8 mouse cellular contexts compared by ENCODE assay signal in the genomic region with DNA sequence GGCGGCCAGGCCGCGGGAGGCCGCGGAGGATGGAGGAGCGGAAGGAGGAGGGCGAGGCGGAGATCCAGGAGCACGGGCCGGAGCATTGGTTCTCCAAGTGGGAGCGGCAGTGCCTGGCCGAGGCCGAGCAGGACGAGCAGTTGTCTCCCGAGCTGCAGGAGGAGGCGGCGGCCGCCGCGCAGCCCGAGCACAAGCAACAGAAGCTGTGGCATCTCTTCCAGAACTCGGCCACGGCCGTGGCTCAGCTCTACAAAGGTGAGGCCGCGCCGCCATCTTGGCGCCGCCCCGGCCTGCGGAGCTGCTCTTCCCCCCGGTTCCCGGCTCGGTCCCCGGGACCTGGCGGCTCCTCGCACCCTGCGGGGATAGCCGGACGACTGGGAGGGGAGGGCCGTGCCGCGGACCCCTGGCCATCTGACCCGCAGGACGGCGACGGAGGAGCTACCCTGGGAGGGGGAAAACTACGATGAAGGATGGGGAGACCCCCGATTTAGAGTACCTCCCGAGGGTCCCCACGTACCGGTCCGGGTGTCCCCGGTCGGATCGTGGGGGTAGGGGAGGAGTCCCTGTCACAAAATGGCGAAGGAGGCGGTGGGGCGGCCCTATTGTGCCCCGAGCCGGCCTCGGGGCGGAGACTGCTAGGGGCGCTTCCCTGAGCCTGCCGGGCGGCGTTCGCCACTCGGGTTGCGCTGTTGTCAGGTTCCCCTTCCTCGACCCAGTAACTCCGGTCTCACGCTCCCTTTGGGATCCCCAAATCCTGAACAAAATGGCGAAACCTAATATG. TPM values are rescaled to one million over a fixed set of nuclear protein-coding genes. Genes with fewer than 3 reads are reported as not detected.
DNase-seq lines count a peak whose midpoint lies in the region; ATAC-seq and TF ChIP-seq lines count a peak whose summit lies in the region.

No protein-coding gene starts in this region.

- WGBS in hindbrain, embryonic 15.5 days = under 1% methylated on average over 62 of the region's 74 CpGs
- WGBS in macrophage (ENCODE audit: missing documents) = under 1% methylated on average over 71 of the region's 74 CpGs

- H3K4me2 ChIP-seq in hindbrain, embryonic 15.5 days = peak overlapping the region; percentile 90

- H3K27ac ChIP-seq in hindbrain, embryonic 15.5 days (replicated peaks) = peak overlapping the region; percentile 96
- H3K27ac ChIP-seq in left cerebral cortex, adult 2 months = peak overlapping the region; percentile 91
- H3K27ac ChIP-seq in macrophage = peak overlapping the region; percentile 66

- H3K9me3 ChIP-seq in hindbrain, embryonic 15.5 days = no peaks in the 10 kb centered on the region

- peaks cover 35% of the 10 kb centered on the region for H3K4me1 ChIP-seq in hindbrain, embryonic 15.5 days (replicated peaks)

- H3K79me2 ChIP-seq in macrophage (ENCODE audit: inconsistent target) = peaks cover 50% of the 10 kb centered on the region

- no peak for TF ChIP-seq CTCF in left cerebral cortex, adult 2 months (IDR thresholded peaks at IDR 0.05)

- ATAC-seq in hindbrain, embryonic 15.5 days (ENCODE audit: low FRiP score, low read depth) = peak; percentile 13; the same call in 1 of the 2 replicates

- peak overlapping the region; percentile 98 for H3K9ac ChIP-seq in hindbrain, embryonic 15.5 days

- peak overlapping the region; percentile 88 for H3K4me3 ChIP-seq in hindbrain, embryonic 15.5 days
- H3K4me3 ChIP-seq in left cerebral cortex, adult 2 months = peak overlapping the region; percentile 86
- peak overlapping the region; percentile 71 for H3K4me3 ChIP-seq in macrophage (ENCODE audit: inconsistent target)

- no peaks in the 10 kb centered on the region for H3K27me3 ChIP-seq in hindbrain, embryonic 15.5 days

- peaks cover 10% of the 10 kb centered on the region; the same call in 1 of the 2 replicates for H3K36me3 ChIP-seq in hindbrain, embryonic 15.5 days
- peaks cover 26% of the 10 kb centered on the region for H3K36me3 ChIP-seq in macrophage (ENCODE audit: inconsistent target)

- DNase-seq in R1 (ENCODE audit: low read depth, low spot score) = peak; percentile 75
- peak; percentile 53 to 59 for DNase-seq in cerebellum, postnatal 36 days
- peak; percentile 71 for DNase-seq in gastrocnemius, adult 18-20 months (ENCODE audit: low spot score)
- DNase-seq in left cerebral cortex, adult 2 months (ENCODE audit: extremely low spot score in 1 of 2, low spot score in 2 of 2) = peak; percentile 61 to 65
- DNase-seq in retina, postnatal 7 days (ENCODE audit: low read depth, low spot score) = peak; percentile 17
- peak; percentile 70 to 73 for DNase-seq in urinary bladder, adult 18-20 months (ENCODE audit: low spot score in 2 of 2)

- intact Hi-C loops in left cerebral cortex, adult 2 months (cut with DNase I) = loop anchor here (10.0 kb wide), 1 partner anchor 146 kb away; a partner anchor contains a TSS

RNA-seq across cellular contexts. Expression of a gene that starts 0.7 kb away (rescaled TPM):
- total RNA-seq in gastrocnemius, adult 18-20 months (2021) = 10 to 100 TPM; 78.1 to 92.4 TPM
- polyA plus RNA-seq in hindbrain, embryonic 15.5 days (2015; fragmentation: Nextera tagmentation; extraction: Ambion mirVana) = 28.6 and 29.2 TPM in 2 replicates
- 100 to 1,000 TPM; 111 TPM for total RNA-seq in left cerebral cortex, adult 2 months (2021)
- total RNA-seq in macrophage (2018; cell fraction: chromatin; rRNA removed) = 100 to 1,000 TPM; 237 to 491 (median 336) TPM
- total RNA-seq in macrophage (2018; cell fraction: cytosol; rRNA removed) = 100 to 1,000 TPM in 3 of 26 experiments, 10 to 100 TPM in 23; 54.7 to 123 (median 70.9) TPM
- 100 to 1,000 TPM; 145 to 313 (median 236) TPM for total RNA-seq in macrophage (2018; cell fraction: nucleus; rRNA removed)
- 33.2 to 46.9 TPM (median 39.9 TPM) in 3 replicates for polyA plus RNA-seq in macrophage (2018)

RNA-seq across cellular contexts. Expression of a gene that starts 38.5 kb away (rescaled TPM):
- total RNA-seq in gastrocnemius, adult 18-20 months (2021) = 10 to 100 TPM; 56.1 to 62.5 TPM
- polyA plus RNA-seq in hindbrain, embryonic 15.5 days (2015; fragmentation: Nextera tagmentation; extraction: Ambion mirVana) = 29.2 TPM in 2 replicates
- total RNA-seq in left cerebral cortex, adult 2 months (2021) = 100 to 1,000 TPM; 167 to 182 TPM
- 100 to 1,000 TPM; 242 to 371 (median 322) TPM for total RNA-seq in macrophage (2018; cell fraction: chromatin; rRNA removed)
- total RNA-seq in macrophage (2018; cell fraction: cytosol; rRNA removed) = 10 to 100 TPM; 48.1 to 71.6 (median 62.1) TPM
- 100 to 1,000 TPM; 117 to 266 (median 159) TPM for total RNA-seq in macrophage (2018; cell fraction: nucleus; rRNA removed)
- 46.1 to 73.0 TPM (median 65.1 TPM) in 3 replicates for polyA plus RNA-seq in macrophage (2018)

Comparison
In these comparisons a context has a peak if more than half of its experiments do, and no peak if none do; other contexts are left out.
1. Peak in every context shown above with its lines: DNase-seq, ATAC-seq, H3K4me3 ChIP-seq and H3K27ac ChIP-seq.
2. DNase-seq: peak in every context shown above with its lines; median percentile 75 in R1; 72 in urinary bladder, adult 18-20 months; 71 in gastrocnemius, adult 18-20 months; 63 in left cerebral cortex, adult 2 months; 56 in cerebellum, postnatal 36 days; 17 in retina, postnatal 7 days.